Comparison of ENCODE assay signal across 8 mouse cellular contexts in the genomic region with DNA sequence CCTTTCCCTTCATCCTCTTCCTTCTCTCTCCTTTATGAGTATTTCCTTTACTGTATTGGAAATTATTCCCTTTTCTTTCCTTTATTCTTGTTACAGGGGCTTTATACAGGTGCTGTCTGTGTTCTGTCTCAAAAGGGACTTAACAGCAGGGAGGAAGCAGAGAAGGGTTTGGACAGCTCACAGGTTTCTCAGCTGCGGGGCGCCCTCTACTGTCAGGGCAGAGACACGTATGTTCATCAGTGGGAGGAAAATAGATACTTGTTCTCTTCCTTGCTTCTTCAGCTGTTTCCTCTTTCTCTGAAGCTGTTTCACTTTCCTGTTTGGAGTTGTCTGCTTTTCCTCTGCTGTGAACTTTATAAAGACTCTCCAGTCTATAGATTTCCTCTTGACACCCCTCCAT. TPM values are rescaled to one million over a fixed set of nuclear protein-coding genes. Genes with fewer than 3 reads are reported as not detected.
DNase-seq lines count a peak whose midpoint lies in the region; ATAC-seq and TF ChIP-seq lines count a peak whose summit lies in the region.

No protein-coding gene starts in this region.

- no peaks in the 10 kb centered on the region for H3K4me1 ChIP-seq in heart, adult 2 months (ENCODE audit: control insufficient read depth, insufficient read depth, low read length)
- H3K4me1 ChIP-seq in thymus, adult 2 months (replicated peaks; ENCODE audit: control insufficient read depth, insufficient read depth, low read length), result no peaks in the 10 kb centered on the region
- no peaks in the 10 kb centered on the region for H3K4me1 ChIP-seq in hindbrain, embryonic 13.5 days (replicated peaks)

- TF ChIP-seq CTCF in heart, adult 2 months (IDR thresholded peaks at IDR 0.05), result peak; percentile 75
- TF ChIP-seq CTCF in thymus, adult 2 months (IDR thresholded peaks at IDR 0.05; ENCODE audit: borderline replicate concordance, control insufficient read depth, extremely low read depth, insufficient read depth, low read length, poor library complexity), result no peak

- no peak for TF ChIP-seq POLR2A in heart, adult 2 months (IDR thresholded peaks at IDR 0.05; ENCODE audit: insufficient read depth, low read depth, low read length)
- TF ChIP-seq POLR2A in thymus, adult 2 months (IDR thresholded peaks at IDR 0.05; ENCODE audit: control insufficient read depth, extremely low read depth, insufficient read depth, low read length, poor library complexity), result no peak

- no peak overlapping the region for H3K27ac ChIP-seq in heart, adult 2 months
- H3K27ac ChIP-seq in thymus, adult 2 months (ENCODE audit: control insufficient read depth, insufficient read depth, low read length), result no peak overlapping the region
- H3K27ac ChIP-seq in hindbrain, embryonic 13.5 days, result no peak overlapping the region

- H3K9me3 ChIP-seq in hindbrain, embryonic 13.5 days, result peaks cover 3% of the 10 kb centered on the region; the same call in 1 of the 2 replicates

- DNase-seq in heart, adult 2 months, result peak; percentile 11 to 43
- no peak for DNase-seq in heart, adult 9 months (ENCODE audit: low spot score in 2 of 2)
- DNase-seq in thymus, adult 2 months, result peak; percentile 58
- DNase-seq in thymus, adult 18-20 months, result no peak
- DNase-seq in heart, postnatal 4 days, result peak; percentile 34
- DNase-seq in thymus, postnatal 25 days, result peak; percentile 49

- H3K4me3 ChIP-seq in heart, adult 2 months, result no peak overlapping the region
- H3K4me3 ChIP-seq in thymus, adult 2 months (ENCODE audit: control insufficient read depth, insufficient read depth, low read length), result no peak overlapping the region
- H3K4me3 ChIP-seq in hindbrain, embryonic 13.5 days, result no peak overlapping the region

- H3K4me2 ChIP-seq in hindbrain, embryonic 13.5 days, result no peak overlapping the region

- no peak for ATAC-seq in hindbrain, embryonic 13.5 days (ENCODE audit: low FRiP score)
- no peak for ATAC-seq in monocyte, adult 5-6 weeks (replicated peaks; ENCODE audit: insufficient number of reproducible peaks, low FRiP score, low TSS enrichment, poor library complexity, severe bottlenecking)

- H3K9ac ChIP-seq in heart, adult 2 months (ENCODE audit: low read depth, low read length), result no peak overlapping the region
- no peak overlapping the region for H3K9ac ChIP-seq in hindbrain, embryonic 13.5 days

- 79% methylated on average over 3 of the region's 3 CpGs for WGBS in heart, adult 2 months
- WGBS in thymus, adult 2 months, result 79% methylated on average over 3 of the region's 3 CpGs
- WGBS in hindbrain, embryonic 13.5 days, result 88% methylated on average over 3 of the region's 3 CpGs

- H3K27me3 ChIP-seq in heart, adult 2 months (ENCODE audit: control insufficient read depth, insufficient read depth, low read length), result no peaks in the 10 kb centered on the region
- H3K27me3 ChIP-seq in thymus, adult 2 months (ENCODE audit: control insufficient read depth, insufficient read depth, low read length), result no peaks in the 10 kb centered on the region
- no peaks in the 10 kb centered on the region for H3K27me3 ChIP-seq in hindbrain, embryonic 13.5 days

- intact Hi-C loops in heart, adult 2 months (cut with DNase I), result loop anchor here (1.0 kb wide), 1 partner anchor 171 kb away; no protein-coding TSS in a partner anchor

- no peaks in the 10 kb centered on the region for H3K36me3 ChIP-seq in heart, adult 2 months (ENCODE audit: control insufficient read depth, insufficient read depth, low read length)
- H3K36me3 ChIP-seq in thymus, adult 2 months (ENCODE audit: control insufficient read depth, insufficient read depth, low read length), result no peaks in the 10 kb centered on the region
- H3K36me3 ChIP-seq in hindbrain, embryonic 13.5 days, result no peaks in the 10 kb centered on the region

- no peaks in the 10 kb centered on the region for H3K79me2 ChIP-seq in heart, adult 2 months (replicated peaks; ENCODE audit: control insufficient read depth, insufficient read depth, low read length)

- TF ChIP-seq EP300 in heart, adult 2 months (IDR thresholded peaks at IDR 0.05; ENCODE audit: insufficient read depth, low read depth, low read length), result no peak

RNA-seq across cellular contexts. Expression of gene Gadl1, which starts 28.1 kb away (rescaled TPM):
- total RNA-seq in heart, adult 2 months (2021), result not detected
- polyA plus RNA-seq in heart, adult 2 months (2012; rRNA removed), result 0.16 TPM in 1 of 2 replicates, not detected in the other
- polyA plus RNA-seq in thymus, adult 2 months (2012; rRNA removed), result 0.05 and 0.11 TPM in 2 replicates
- 1 to 10 TPM; 1.0 to 1.2 TPM for total RNA-seq in heart, postnatal 4 days (2021)
- 0.35 and 0.48 TPM in 2 replicates for polyA plus RNA-seq in hindbrain, embryonic 13.5 days (2015; fragmentation: Nextera tagmentation; extraction: Ambion mirVana)
- total RNA-seq in monocyte, adult 5-6 weeks (2017), result not detected in 3 replicates

Comparison
In these comparisons a context has a peak if more than half of its experiments do, and no peak if none do; other contexts are left out.
1. DNase-seq: peak in heart, adult 2 months (2 of 2), thymus, adult 2 months (single experiment), heart, postnatal 4 days (single experiment) and thymus, postnatal 25 days (single experiment); none in heart, adult 9 months (0 of 2) and thymus, adult 18-20 months (0 of 2).